Mouse (Mus musculus) C2C12 (cell line): Measurements from ENCODE around the gene Pcdh15.

ENCODE experiments used
- CTCF ChIP-seq: IDR thresholded peaks from one replicate; pipeline ENCODE4 v1.5.1; 2011; ENCODE audit not compliant: control insufficient read depth, insufficient read depth, insufficient read length
- MYOD1 ChIP-seq: IDR thresholded peaks from one replicate; pipeline ENCODE4 v1.6.1; 2011; ENCODE audit warnings: low read depth; ENCODE audit not compliant: control insufficient read depth, insufficient read length
- MYOG ChIP-seq: IDR thresholded peaks from one replicate; pipeline ENCODE4 v1.6.1; 2011; ENCODE audit not compliant: control insufficient read depth, insufficient read length; ENCODE audit errors: extremely low read depth

DNA sequence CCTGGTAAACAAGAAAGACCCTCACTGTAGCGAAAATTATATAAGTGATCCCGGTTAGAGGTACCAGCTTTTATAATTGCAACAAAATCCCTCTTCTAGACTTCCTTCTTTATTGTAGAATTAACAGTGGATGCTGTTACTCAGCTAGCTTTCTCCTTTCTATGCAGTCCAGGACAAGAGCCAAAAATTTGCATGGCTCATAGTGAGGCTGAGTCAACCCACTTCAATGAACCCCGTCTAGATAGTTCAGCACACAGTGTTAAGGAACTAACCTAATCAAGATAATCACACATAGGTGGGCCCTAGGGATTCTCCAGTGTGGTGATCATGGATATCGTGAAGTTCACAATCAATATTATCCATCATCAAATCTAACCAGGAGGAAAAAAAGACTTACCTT is 1024.3 kb downstream of the Pcdh15 start:
- no peak for TF ChIP-seq CTCF
- no peak for TF ChIP-seq MYOD1
- no peak for TF ChIP-seq MYOG
